Mouse (Mus musculus): ENCODE results near the gene Elp6.

DNA sequence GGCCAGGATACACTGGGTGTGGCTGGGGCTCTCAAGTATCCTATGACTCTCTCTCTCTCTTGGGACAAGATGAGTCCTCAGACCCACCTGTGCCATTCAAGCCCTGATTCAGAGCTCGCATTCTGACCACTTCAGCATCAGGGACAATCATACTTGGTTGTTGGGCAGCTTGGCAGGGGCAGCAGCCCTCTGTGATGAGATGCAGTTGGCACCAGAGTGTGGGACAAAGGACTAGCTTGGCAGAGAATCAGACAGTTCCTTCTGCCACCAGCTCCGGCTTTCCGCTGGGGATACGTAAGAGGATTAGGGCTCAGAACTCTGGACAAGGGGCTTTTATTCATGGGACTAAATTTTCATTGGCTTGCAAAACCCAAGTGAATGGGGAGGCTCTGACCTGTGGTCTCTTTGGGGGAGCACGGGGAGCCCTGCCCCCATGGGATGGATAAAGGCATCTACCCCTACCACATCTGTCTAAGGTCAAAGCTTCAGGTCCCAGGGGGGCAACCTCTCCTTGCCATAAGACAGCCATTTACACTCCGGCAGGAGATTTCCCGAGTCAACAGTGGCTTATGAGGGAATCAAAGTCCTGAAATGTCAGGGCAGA lies 17.6 kb upstream of the Elp6 start:
- TF ChIP-seq HCFC1 (IDR thresholded peaks at IDR 0.05; ENCODE audit: borderline replicate concordance, insufficient read depth, low read length) (no peak), ZNF384 (IDR thresholded peaks at IDR 0.05; ENCODE audit: low read depth, low read length) (no peak)

Data from ES-E14 (cell line).